Mouse (Mus musculus) ES-CJ7 (cell line): ENCODE results near the gene Kbtbd12.

ENCODE experiments used
- DNase-seq: peaks from one replicate; pipeline ENCODE4 v3.0.0; 2011; ENCODE audit warnings: low read depth, low spot score

The Kbtbd12 gene

DNA sequence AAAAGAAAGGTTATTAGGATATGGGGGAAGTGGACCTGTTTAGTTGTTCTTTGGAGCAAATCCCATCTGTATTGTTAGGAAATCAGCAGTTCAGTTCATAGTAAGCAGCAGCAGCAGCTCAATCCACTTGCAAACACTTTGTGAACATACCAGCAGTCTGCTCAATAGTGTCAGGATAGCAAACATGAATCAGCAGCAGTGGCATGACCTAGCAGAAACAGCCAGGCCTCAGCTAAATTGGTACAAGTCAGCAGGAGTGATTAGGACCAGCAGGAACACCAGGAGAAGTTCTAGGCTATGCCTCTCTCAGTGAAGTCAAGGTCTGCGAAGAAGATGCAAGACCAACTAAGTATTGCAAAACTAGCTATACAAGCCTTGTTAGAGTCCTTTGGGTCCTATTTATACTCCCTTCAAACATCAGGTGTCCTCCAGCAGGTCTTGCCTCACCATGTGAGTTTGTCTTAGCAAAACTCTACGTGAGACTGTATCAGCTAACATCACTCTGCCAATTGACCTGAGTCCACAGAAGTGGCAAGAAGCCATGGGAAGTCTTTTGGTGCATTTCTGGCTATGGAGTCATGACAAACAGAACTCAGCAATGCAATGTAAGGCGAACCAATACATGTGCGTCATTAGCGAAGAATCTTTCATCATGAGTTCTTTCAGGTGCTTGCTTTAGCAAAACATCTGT is at the start of gene Kbtbd12:
Gene Kbtbd12, minus strand, starts transcription at position 340 of the 691 bp plus-strand sequence.
- DNase-seq, result no peak

- no peak for DNase-seq
These were observed 45.8 kb upstream of the Kbtbd12 start for GRCm38 (mm10) chr6:88683380-88684053.

DNA sequence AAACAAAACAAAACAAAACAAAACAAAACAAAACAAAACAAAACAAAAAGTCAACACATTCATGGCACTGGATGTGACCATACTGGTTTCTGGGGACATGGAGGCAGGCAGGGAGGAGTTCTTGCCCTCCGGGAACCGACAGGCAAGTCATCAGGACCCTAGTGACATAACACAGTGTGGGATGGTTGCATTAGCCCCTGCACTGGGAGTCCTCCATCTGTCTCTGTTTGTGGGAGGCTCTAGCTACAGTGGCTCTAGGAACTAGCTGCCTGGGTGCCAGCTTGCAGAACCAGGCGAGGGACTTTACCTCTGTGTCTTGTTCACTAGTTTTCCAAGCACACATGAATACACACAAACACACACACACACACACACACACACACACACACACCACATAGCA is 43.3 kb upstream of the Kbtbd12 start:
- DNase-seq, result no peak

- no peak for DNase-seq
These were observed 40.0 kb upstream of the Kbtbd12 start for GRCm38 (mm10) chr6:88677738-88678137.

- DNase-seq, result no peak
These were observed 39.3 kb upstream of the Kbtbd12 start for GRCm38 (mm10) chr6:88676753-88677736.

DNA sequence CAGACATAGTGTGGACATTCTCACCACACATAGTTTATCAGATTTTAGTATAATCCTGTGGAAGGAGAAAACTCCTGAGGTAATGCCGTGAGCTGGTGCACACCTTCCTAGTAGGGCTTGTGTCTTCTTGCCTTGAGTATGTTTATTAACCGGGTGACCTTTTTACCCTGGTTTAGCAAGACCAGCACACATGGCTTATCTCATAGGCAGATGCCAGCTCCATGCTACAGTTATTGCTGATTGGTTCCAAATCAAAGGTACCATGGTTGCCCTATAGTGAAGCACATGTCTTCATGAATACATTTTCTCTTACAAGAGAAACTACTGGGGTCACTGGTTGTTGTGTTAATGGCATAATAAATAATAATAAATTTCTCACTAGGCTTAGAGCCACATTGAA is 38.1 kb upstream of the Kbtbd12 start:
- DNase-seq, result no peak

- DNase-seq, result no peak
These were observed 24.5 kb upstream of the Kbtbd12 start for GRCm38 (mm10) chr6:88662284-88662683.

DNA sequence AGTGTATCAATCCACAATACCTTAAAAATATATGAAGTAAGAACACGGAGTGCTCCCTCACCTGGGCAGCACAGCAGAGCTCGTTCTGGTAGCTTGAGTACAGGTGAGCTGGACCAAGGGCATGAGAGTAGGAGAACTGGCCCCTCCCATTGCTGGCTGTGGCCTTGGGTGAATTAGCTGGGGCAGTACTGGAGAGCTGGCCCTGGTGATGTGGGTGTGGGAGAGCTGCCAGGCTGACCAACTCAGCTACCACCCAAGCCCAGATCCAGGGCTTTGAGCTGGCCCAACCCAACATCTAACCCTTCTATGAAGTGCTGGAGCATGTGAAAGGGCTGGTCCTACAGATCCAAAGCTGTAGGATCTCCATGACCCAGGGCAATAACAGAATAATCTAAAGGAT is 23.9 kb upstream of the Kbtbd12 start:
- no peak for DNase-seq

DNA sequence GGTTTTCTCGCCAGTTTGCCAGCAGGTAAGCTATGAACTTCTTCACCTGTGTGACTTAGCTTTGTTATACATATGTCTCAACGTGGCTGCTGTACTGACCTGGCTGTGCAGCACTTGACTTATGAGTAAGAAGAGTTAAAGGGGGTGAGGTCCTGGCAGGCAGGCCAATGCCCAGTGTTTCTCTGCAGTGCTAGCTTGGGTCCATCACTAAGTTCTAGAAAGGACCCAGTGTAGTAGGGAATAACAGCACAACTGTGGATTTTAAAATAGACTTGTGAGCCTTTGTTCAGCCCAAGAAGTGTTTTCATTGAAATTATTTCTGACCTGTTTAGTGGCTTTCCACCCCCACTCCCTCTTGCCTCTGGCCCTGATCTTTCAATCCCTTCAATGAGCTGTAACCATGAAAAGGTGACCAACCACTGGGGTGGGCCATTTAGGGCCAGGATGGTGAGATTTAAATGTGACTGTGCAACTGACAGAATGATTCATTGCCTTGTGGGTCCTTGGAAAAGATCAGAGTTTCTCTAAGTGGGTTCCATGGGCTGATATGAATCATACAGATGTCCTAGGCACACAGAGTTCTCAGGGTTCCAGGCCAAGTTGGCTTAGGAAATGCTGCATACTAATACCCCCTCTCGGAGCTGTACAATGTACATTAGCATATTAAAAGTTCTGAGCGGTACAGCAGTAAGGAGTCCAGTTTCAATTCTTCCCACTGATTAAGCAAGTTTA is 10.0 kb upstream of the Kbtbd12 start:
- DNase-seq, result no peak

GRCm38 (mm10) chr6:88644786-88645185 is 7.0 kb upstream of the Kbtbd12 start:
- peak; percentile 75 for DNase-seq

DNA sequence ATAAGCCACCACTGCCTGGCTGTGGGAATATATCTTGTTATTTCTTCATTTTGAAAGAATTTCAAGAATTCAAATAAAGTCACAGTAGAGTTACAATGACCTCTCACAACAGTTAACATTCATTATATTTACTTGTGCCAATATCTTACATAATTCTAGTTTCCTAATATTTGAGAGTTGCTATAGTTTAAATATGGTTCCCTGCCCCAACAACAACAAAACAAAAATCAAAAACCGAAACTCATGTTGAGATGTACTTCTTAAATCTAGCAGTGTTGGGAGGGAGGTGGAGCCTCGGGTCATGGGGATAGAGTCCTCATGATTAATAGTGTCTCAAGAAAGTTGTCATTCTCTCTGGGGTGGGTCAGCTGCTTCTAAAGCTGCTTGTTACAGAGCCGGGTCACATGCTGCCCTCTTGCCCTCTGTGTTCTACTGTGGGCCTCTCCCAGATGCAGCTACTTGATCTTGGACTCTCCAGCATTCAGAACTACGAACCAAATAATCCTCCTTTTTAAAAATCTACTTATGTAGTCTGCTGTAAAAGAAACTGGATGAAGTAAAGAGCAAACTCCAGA is 3.7 kb upstream of the Kbtbd12 start:
- no peak for DNase-seq

DNA sequence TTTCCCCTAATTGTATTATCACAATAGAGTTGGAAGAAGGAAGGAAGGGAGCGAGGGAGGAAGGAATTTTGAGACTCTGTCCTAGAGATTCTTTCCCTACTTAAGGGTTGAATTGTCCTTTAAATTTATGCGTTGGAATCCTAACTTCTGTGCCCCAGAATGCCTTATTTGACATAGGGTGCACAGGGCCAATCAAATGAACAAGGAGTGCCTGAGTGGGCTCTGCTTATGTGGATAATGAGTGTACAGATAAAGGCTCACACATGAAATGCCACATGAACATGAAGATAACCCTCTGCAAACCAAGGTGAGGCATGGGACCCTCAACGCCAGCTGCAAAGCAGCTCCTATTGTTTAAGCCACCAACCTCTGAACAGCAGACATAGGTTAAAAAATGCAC is 2.6 kb upstream of the Kbtbd12 start:
- no peak for DNase-seq

GRCm38 (mm10) chr6:88639921-88640320 is 2.2 kb upstream of the Kbtbd12 start:
- peak; percentile 30 for DNase-seq

GRCm38 (mm10) chr6:88639372-88639920 is 1.7 kb upstream of the Kbtbd12 start:
- peak; percentile 42 for DNase-seq

- DNase-seq, result no peak
These were observed 1.2 kb upstream of the Kbtbd12 start for GRCm38 (mm10) chr6:88638917-88639316.

GRCm38 (mm10) chr6:88635881-88636754 is 1.6 kb downstream of the Kbtbd12 start:
- DNase-seq, result no peak

GRCm38 (mm10) chr6:88631293-88631692 is 6.5 kb downstream of the Kbtbd12 start:
- DNase-seq, result no peak

DNA sequence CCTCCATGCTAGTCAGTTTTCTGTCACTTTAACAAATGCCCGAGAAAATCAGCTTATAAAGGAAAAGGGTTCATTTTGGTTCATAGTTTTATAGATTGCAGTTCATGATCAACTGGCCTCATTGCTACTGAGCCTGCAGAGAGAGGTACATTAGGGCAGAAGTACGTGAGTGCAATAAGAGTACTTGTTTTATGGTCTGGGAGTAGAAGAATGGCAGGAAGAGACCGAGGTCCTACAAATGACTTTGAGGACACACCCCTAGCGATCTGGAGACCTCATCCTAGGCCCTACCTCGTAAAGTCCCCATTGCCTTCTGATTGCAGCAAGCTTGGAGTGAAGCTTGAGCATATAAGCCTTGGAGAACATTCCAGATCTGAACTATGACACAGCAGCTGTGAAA is 7.2 kb downstream of the Kbtbd12 start:
- no peak for DNase-seq

DNA sequence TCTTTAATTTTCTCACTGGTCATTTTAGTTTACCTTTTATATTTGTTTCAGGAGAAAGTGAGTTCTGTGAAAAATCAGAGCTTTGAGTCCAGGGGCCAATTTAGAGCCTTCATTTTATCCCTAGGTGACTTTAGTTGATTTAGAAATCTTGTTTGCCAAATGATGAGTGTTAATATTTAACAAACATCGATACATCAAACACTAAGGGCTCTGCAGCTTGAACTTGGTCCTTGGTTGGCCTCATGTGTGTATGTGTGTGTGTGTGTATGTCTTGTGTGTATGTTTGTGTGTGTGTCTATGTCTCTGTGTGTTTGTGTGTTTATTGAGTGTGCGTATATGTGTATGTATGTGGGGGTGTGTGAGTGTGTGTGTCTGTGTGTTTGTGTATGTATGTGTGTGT is 7.9 kb downstream of the Kbtbd12 start:
- DNase-seq, result no peak

GRCm38 (mm10) chr6:88627317-88627811 is 10.4 kb downstream of the Kbtbd12 start:
- DNase-seq, result peak; percentile 93
